Mouse (Mus musculus) liver, embryonic 14.5 days (tissue): ENCODE measurements around the gene Rad51b. TPM values are rescaled to one million over a fixed set of nuclear protein-coding genes. Genes with fewer than 3 reads are reported as not detected.

Source experiments
- ATAC-seq: fragments of 200-750 bp; cut with Nextera tagmentation; 2 replicates; pipeline ENCODE4 v1.8.0; 2017; ENCODE audit warnings: moderate number of reproducible peaks, mild to moderate bottlenecking, moderate library complexity; ENCODE audit not compliant: insufficient read depth
- DNase-seq, 3 experiments: peaks; one replicate each; pipeline ENCODE4 v3.0.0-alpha.2; 2012 to 2013; ENCODE audit warnings: low read depth in 3 of 3, low spot score in 3 of 3
- H3K27ac ChIP-seq: fragments of 300-500 bp; sonication (generic); 2 replicates; pipeline ENCODE4 v1.5.1; 2014; ENCODE audit warnings: moderate library complexity, mild to moderate bottlenecking, control low read depth, inconsistent platforms
- H3K27me3 ChIP-seq: fragments of 300-500 bp; sonication (generic); 2 replicates; pipeline ENCODE4 v1.6.1; 2014; ENCODE audit warnings: mild to moderate bottlenecking, low read length, moderate library complexity; ENCODE audit not compliant: control insufficient read depth, insufficient read depth
- H3K36me3 ChIP-seq: fragments of 300-500 bp; sonication (generic); replicated peaks from 2 replicates; pipeline ENCODE4 v1.6.1; 2014; ENCODE audit warnings: low read depth; ENCODE audit not compliant: control insufficient read depth, insufficient read depth
- H3K4me1 ChIP-seq, 2 experiments: fragments of 200-500 bp in 1 of 2; fragments of 300-500 bp in 1 of 2; sonication (generic) in 1 of 2; replicated peaks; 2 replicates each; pipeline ENCODE4 v1.6.1; 2012 to 2014; ENCODE audit warnings: antibody characterized with exemption in 1 of 2, inconsistent platforms in 1 of 2, low read length in 1 of 2; ENCODE audit not compliant: control insufficient read depth in 2 of 2, insufficient read depth in 2 of 2
- H3K4me2 ChIP-seq: fragments of 300-500 bp; sonication (generic); 2 replicates; pipeline ENCODE4 v1.6.1; 2014; ENCODE audit warnings: low read depth, mild to moderate bottlenecking, control low read depth, moderate library complexity
- H3K4me3 ChIP-seq, 2 experiments: fragments of 200-500 bp in 1 of 2; fragments of 300-500 bp in 1 of 2; sonication (generic) in 1 of 2; 2 replicates each; pipeline ENCODE4 v1.5.1; 2012 to 2014; ENCODE audit warnings: low read depth in 2 of 2, low read length in 2 of 2, mild to moderate bottlenecking in 2 of 2, control low read depth in 1 of 2, inconsistent platforms in 1 of 2, moderate library complexity in 1 of 2; ENCODE audit not compliant: insufficient read depth in 1 of 2
- H3K9ac ChIP-seq: fragments of 300-500 bp; sonication (generic); replicated peaks from 2 replicates; pipeline ENCODE4 v1.6.1; 2014; ENCODE audit warnings: mild to moderate bottlenecking, control low read depth, moderate library complexity
- H3K9me3 ChIP-seq: fragments of 300-500 bp; sonication (generic); 2 replicates; pipeline ENCODE4 v1.6.1; 2016; ENCODE audit warnings: low read length, mixed read lengths; ENCODE audit not compliant: control insufficient read depth
- CTCF ChIP-seq: IDR thresholded peaks from 2 replicates; pipeline ENCODE4 v1.5.1; 2016; ENCODE audit warnings: antibody characterized with exemption, low read depth, control low read depth
- EP300 ChIP-seq: IDR thresholded peaks from 2 replicates; pipeline ENCODE4 v1.6.1; 2016; ENCODE audit warnings: antibody characterized with exemption, low read depth
- WGBS: fragments of 180-500 bp; shearing (Covaris S2); extraction: QIAGEN DNeasy Blood & Tissue Kit; methylation state at CpG from one replicate; pipeline ENCODE4 v1.1.7; 2014; ENCODE audit not compliant: insufficient replicate concordance; 5-methylcytosine and 5-hydroxymethylcytosine counted together
- polyA plus RNA-seq, 2 experiments: library from polyadenylated mRNA; depleted of rRNA in 1 of 2; stranded (reverse) in 1 of 2; unstranded in 1 of 2; fragments of >200 nt; fragmentation: Nextera tagmentation in 1 of 2; extraction: Ambion mirVana in 1 of 2; gene quantifications; 2 replicates each; pipeline versions ENCODE4 v1.2.1 to v1.2.3; 2012 to 2014

The Rad51b gene
- polyA plus RNA-seq, 2 experiments, result 2.3 to 5.1 TPM

GRCm38 (mm10) chr12:79403992-79404391 lies 106.9 kb downstream of the Rad51b start:
- H3K9me3 ChIP-seq, result no peaks in the 10 kb centered on the region
- no peaks in the 10 kb centered on the region; a peak in 1 of 4 replicates for H3K4me1 ChIP-seq
- H3K36me3 ChIP-seq, result no peaks in the 10 kb centered on the region
- DNase-seq (no peak), ATAC-seq (no peak)
- no peaks in the 10 kb centered on the region for H3K27me3 ChIP-seq
- no peak overlapping the region for H3K9ac ChIP-seq
- TF ChIP-seq EP300, result no peak
- no peak for TF ChIP-seq CTCF
- no peak overlapping the region for H3K4me3 ChIP-seq
- WGBS, result 45% methylated on average over 3 of the region's 3 CpGs
- no peak overlapping the region for H3K4me2 ChIP-seq
- H3K27ac ChIP-seq, result no peak overlapping the region

DNA sequence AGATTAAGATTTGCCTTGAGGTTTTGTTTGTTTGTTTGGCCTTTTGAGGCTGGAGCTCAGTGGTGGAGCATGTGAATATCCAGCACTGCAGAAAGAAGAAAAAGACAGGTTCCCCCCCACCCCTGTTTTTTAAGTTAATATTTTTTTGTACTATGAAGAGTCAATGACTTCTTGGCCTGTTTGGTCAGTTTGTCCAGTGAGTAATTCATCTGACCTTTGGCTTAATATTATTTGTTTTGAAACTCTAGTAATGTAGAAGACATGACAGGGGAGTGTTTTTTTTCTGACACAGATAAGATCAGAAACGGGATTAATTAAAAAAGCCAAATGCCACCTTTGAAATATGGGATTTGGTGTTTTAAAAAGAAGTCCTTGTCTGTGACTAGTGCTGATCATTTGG lies 107.4 kb downstream of the Rad51b start:
- Histone ChIP-seq H3K36me3 (no peaks in the 10 kb centered on the region), H3K27me3 (no peaks in the 10 kb centered on the region), H3K4me1 (no peaks in the 10 kb centered on the region; a peak in 1 of 4 replicates), H3K4me2 (no peak overlapping the region), H3K9me3 (no peaks in the 10 kb centered on the region), H3K9ac (no peak overlapping the region), H3K4me3 (no peak overlapping the region), H3K27ac (no peak overlapping the region)
- no peak for DNase-seq
- no peak for ATAC-seq
- no peak for TF ChIP-seq CTCF
- WGBS, result 49% methylated on average over 1 of the region's 1 CpGs

DNA sequence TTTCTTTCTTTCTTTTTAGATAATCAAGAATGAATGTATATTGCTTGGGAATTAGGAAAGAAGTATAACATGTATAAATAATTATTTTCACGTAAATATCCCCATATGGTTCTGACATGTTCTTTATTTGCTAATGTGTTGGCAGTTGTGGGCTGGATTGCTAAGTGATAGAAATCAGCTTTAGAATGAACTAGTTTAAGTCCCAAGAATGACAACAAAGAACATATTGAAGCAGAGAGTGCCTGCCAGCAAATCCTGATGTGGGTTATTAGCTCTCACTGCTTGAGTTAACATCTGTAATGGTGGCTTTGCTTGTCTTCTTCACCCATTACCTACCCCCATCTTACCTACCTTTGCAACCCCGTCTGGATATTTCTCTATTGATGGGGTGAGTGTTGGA lies 111.6 kb downstream of the Rad51b start:
- no peaks in the 10 kb centered on the region for H3K36me3 ChIP-seq
- ATAC-seq (no peak), DNase-seq (no peak)
- 60% methylated on average over 2 of the region's 2 CpGs for WGBS
- no peak overlapping the region for H3K27ac ChIP-seq
- no peak overlapping the region for H3K9ac ChIP-seq
- no peaks in the 10 kb centered on the region for H3K9me3 ChIP-seq
- TF ChIP-seq EP300 (no peak), CTCF (no peak)
- no peak overlapping the region for H3K4me3 ChIP-seq
- H3K27me3 ChIP-seq, result no peaks in the 10 kb centered on the region
- no peak overlapping the region for H3K4me2 ChIP-seq
- H3K4me1 ChIP-seq, result no peaks in the 10 kb centered on the region; a peak in 1 of 4 replicates

GRCm38 (mm10) chr12:79409126-79409860 lies 112.2 kb downstream of the Rad51b start:
- Histone ChIP-seq H3K9ac (no peak overlapping the region), H3K4me1 (no peaks in the 10 kb centered on the region), H3K9me3 (no peaks in the 10 kb centered on the region), H3K27ac (no peak overlapping the region), H3K27me3 (no peaks in the 10 kb centered on the region), H3K36me3 (no peaks in the 10 kb centered on the region), H3K4me2 (no peak overlapping the region), H3K4me3 (no peak overlapping the region)
- WGBS, result 67% methylated on average over 4 of the region's 4 CpGs
- ATAC-seq (no peak), DNase-seq (no peak)
- no peak for TF ChIP-seq EP300
- TF ChIP-seq CTCF, result no peak

- no peaks in the 10 kb centered on the region for H3K9me3 ChIP-seq
- WGBS, result 77% methylated on average over 8 of the region's 8 CpGs
- H3K4me1 ChIP-seq, result no peaks in the 10 kb centered on the region
- H3K27me3 ChIP-seq, result no peaks in the 10 kb centered on the region
- H3K27ac ChIP-seq, result no peak overlapping the region
- H3K36me3 ChIP-seq, result no peaks in the 10 kb centered on the region
- no peak for ATAC-seq
- H3K4me3 ChIP-seq, result no peak overlapping the region
- H3K9ac ChIP-seq, result no peak overlapping the region
- no peak overlapping the region for H3K4me2 ChIP-seq
- no peak for DNase-seq
- TF ChIP-seq EP300 (no peak), CTCF (no peak)
Measured at GRCm38 (mm10) chr12:79412894-79413507, 115.9 kb downstream of the Rad51b start.
